Mouse (Mus musculus) erythroblast, embryonic 14.5 days (primary cell): Measurements from ENCODE around the gene Lefty2.

Source experiments
- GATA1 ChIP-seq: IDR thresholded peaks from 2 replicates; pipeline ENCODE4 v1.6.1; 2012; ENCODE audit warnings: low read length, inconsistent platforms, mixed read lengths
- TAL1 ChIP-seq: IDR thresholded peaks from 3 replicates; pipeline ENCODE4 v1.6.1; 2012; ENCODE audit warnings: low read length, inconsistent platforms, mixed read lengths

- TF ChIP-seq GATA1 (peak; percentile 88), TAL1 (peak; percentile 95)
Observed at GRCm38 (mm10) chr1:180850316-180851270, 42.3 kb upstream of the Lefty2 start, which contains the start of gene Sde2.
